Mouse (Mus musculus): ENCODE data around the gene 4930558C23Rik.

DNA sequence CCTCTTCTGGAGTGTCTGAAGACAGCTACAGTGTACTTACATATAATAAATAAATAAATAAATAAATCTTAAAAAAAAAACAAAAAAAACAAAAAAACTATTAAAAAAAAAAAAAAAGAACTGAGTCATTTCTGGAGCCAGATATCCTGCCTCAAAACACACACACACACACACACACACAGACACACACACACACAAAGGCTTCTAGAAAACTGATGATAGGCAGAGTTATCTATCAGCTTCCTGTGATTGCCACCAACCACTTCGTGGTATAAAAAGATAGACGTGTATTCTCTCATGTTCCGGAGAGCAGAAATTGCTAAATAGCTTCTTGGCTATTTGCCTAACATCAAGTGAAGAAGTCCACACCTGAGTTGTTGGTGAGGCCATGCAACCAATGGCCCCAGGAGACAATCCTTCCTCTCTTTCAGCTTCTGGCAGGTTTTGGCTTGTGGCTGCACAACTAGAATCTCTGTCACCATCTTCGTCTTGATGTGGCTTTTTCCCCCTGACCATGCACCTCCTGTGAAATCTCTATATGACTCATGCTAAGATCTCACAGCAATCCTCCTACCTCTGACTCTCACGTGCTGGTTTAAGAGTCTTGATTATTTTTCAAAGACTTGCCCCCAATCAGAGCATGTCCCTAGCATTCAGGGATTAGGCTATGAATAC, 17.1 kb downstream of the 4930558C23Rik start:
- no peak for TF ChIP-seq CTCF (IDR thresholded peaks at IDR 0.05)
- TF ChIP-seq EP300 (IDR thresholded peaks at IDR 0.05; ENCODE audit: insufficient read depth, low read depth, low read length), result no peak
- TF ChIP-seq POLR2A (IDR thresholded peaks at IDR 0.05; ENCODE audit: insufficient read depth, low read depth, low read length), result no peak

All from heart, adult 2 months (tissue).